Mouse (Mus musculus) layer of hippocampus, adult 9-11 months (tissue): ENCODE data around the gene Rsl24d1.
"Not testable (repeated sequence)": the region's sequence is repeated elsewhere in the genome, so short reads cannot be mapped to it uniquely, and the experiment has no call there.

Experiments
- DNase-seq: peaks from one replicate; pipeline ENCODE4 v3.0.0; 2022

Rsl24d1 gene

DNA sequence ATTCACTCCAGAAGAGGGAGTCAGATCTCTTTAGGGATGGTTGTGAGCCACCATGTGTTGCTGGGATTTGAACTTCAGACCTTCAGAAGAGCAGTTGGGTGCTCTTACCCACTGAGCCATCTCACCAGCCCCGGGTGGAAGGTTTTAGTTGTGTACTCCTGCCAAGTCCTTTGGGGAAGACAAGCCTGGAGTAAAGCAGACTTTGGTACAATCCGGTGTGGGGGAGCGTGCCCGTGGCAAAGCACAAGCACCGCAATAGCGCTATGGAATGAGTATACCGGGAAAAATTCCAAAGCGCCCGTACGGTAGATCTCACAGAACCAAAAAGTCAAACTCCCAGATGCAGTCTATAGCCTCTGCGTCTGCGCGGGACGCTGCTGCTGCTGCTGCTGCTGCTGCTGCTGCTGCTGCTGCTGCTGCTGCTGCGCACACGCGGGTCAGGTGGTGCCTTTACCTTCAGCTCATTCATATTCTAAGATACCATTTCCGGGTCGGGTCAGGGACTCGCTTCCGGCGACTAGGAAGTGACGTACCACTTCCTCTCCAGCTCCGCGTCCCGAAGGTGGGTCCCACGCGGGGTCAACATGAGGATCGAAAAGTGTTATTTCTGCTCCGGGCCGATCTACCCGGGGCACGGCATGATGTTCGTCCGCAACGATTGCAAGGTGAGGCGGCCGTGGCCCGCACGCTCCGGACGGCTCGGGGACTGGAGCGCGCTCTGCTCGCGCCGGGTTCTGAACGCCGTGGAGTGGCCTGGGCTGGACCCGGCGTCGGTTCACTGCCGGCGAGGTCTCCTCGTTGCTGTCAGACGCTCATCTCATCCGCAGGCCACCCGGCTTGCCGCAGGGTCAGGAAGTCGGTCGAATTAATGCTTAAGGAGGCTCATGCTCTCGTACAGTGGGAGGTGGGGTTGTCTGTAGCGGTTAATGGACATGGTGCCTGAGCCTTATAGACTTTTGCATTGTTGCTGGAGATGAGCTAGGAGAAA is at the start of gene Rsl24d1:
TSS of gene Rsl24d1 (plus strand) at position 508 of the 988 bp plus-strand sequence.
- peak; percentile 95 for DNase-seq

DNA sequence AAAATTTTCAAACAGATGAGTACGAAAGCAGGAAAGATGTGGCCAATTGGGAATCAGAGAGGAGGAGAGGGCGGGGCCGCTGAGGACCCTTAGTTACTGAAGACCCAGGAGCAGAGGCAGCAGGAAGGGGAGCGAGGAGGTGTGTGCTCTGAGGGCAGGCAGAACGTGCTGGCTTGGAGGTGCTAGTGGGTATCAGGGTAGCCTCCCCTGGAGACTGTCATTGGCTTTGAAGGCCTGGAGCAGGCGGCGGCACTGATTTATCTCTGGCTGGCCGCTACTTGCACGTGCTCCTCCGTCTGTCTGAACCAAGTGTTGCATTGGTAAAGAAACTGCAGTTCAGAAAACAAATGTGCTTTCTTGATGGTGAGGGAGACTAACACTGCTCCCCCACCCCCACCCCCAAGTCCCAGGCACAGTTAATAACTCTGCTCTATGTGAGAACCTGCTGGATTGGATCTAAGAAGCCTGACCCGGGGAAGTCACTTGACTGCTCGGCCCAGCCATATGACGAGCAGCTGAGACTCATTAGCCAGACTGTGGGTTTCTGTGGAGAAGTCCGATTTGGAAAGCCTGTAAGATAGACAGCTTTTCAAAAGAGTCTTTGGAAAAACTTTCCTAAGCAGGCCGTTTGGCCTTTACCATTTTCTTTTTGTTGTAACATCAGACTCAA is 49.5 kb upstream of the Rsl24d1 start:
- no peak for DNase-seq

GRCm38 (mm10) chr9:73067086-73067485 is 46.1 kb upstream of the Rsl24d1 start:
- DNase-seq, result no peak

DNA sequence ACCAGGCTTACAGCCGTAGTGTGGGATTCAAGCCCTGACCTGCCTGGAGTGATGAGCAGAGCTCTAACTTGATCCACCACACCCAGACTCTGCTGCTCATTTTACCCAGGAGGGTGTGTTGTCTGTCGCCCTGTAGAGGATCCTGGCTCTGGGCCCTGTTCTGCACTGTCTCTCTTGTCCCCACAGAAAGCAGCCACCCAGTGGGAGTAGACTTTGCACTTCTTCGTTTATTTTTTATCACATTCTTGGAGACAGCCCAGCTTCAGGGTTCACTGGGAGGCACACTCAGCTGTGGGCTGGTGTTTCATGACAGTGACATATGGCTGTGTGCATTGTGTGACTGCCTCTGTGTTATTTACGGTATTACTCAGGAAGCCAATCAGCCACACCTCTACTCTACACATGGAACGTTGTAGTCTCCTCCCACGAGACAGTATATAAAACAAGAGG is 45.0 kb upstream of the Rsl24d1 start:
- DNase-seq, result peak; percentile 56

- no peak for DNase-seq
These were observed 44.5 kb upstream of the Rsl24d1 start for GRCm38 (mm10) chr9:73068688-73069087.

DNA sequence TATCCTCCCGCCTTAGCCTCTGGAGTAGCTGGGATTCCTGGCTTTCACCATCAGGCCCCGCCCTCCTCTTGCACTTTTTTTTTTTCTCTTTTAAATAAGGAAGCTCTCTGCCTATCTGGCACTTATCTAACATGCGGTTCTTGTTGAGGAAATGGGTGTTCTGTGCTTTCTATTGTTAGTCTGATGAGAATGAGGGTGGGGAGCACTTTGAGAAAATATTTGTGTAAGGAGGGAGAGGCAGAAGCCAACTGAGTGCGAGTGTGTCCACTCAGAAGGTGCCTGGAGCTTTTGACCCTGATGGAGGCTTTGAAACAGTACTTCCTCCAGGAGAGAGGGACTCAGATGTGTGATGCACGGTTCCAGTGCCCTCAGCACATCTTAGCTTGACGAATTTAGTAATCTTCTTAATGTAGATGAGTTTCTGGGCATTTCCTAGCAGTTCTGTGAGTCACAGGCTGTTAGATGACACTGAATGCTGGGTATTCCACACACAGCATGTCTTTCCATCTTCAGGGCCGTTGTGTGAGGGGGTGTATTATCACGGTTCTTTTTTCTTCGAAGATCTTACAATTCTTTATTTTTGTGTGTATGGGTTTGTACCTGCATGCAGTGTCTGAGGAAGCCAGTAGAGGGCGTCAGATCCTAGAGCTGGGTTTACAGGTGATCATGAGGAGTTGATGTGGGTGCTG is 42.1 kb upstream of the Rsl24d1 start:
- DNase-seq, result no peak

DNA sequence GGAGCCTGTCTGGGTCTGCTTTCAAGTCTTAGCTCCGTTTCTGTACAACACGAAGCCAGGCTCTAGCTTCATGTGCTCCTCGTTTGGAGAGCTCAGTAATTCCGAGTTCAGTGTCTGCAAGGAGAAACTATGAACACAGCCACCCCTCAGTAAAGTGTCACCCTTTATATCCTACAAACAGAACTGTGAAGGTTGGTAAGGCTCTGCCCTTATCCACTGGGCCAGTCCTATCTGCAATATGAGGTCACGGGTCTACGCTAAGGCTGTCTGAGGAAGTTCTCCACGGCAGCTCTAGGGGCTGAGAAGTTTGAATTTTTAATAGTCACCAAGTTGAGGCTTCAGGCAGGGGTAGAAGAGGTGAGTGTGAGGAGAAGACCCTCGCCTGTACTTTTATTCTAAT is 40.8 kb upstream of the Rsl24d1 start:
- DNase-seq, result no peak

DNA sequence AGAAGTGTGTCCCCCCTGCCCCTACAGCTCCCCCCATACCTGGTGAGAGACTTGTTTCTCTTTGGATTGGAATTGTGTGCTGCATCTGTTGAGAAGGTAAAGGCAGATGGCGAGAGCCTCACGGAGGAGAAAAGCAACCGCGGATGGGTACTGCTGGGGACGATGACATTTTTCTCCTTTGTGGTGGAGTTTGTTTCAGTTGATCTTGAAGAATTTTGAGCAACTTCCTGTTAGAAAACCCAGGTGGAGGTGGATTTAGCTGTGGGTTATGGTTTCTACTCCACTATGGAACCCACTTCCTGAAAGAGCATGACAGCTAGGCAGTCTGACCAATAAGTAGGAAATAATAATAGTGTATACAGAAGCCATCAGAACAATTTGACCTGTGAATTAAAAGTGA is 40.1 kb upstream of the Rsl24d1 start:
- no peak for DNase-seq

DNA sequence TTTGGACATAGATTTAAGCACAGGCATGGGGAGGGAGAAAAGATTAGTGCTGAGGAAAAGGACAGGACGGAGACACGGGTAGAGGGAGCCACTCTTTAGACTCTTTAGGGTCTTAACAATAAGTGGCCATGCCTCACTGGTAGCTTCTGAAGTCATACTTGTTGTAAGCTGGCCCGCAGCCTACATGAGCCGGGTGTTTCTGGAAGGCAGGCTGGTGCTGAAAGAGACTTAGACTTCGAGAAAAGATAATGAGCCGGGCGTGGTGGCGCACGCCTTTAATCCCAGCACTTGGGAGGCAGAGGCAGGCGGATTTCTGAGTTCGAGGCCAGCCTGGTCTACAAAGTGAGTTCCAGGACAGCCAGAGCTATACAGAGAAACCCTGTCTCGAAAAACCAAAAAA is 33.9 kb upstream of the Rsl24d1 start:
- DNase-seq, result not testable (repeated sequence)

- no peak for DNase-seq
These were observed 33.4 kb upstream of the Rsl24d1 start for GRCm38 (mm10) chr9:73079801-73080325.

DNA sequence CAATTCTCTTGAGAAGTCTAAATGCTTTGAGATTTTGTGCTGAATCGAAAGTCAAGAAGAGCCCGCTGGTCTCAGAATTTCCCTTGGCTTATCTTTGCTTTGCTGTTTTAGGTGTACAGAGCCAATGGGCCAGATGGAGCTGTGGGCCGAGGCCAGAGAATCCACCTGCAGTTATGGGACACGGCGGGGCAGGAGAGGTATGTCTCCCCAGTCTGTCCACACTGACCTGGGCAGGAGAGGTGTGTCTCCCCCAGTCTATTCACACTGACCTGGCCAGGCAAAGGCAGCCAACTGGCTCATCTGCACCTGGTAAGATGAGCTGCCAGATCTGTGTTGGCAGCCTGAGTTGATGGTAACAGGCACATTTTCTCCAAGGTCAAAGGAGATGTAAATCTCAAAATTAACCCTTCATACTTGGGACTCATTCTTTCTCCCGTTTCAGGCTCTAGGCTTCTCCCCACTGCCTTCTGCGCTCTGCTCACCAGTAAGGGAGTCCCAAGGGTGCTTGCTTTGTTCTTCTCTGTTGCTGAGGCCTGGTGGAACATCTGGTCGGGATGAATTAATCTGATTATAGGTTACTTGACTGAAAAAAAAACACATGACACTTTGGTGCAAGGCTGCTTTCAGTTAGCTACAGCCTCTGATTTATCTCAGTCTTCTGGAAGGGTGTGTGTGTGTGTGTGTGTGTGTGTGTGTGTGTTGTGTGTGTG is 30.8 kb upstream of the Rsl24d1 start:
- DNase-seq, result no peak

GRCm38 (mm10) chr9:73083956-73084355 is 29.3 kb upstream of the Rsl24d1 start:
- DNase-seq, result no peak

DNA sequence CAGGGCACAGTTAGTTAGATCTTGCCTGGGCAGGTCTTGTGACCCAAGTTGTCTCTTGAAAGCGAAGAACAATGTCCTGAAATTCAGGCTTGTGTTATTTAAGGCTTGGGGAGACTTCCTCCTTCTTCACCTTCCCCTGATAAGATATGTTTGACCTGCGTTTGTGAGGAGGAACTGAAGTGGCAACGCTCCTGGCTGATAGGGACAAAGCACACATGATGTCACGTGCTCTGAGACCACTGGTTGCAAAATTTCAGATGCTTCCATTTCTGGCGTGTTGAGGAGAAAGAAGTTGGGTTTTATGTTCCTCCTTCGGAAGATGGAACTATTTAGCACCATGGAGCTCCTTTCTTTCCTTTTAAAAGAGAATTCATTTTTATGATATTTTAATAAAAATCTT is 27.4 kb upstream of the Rsl24d1 start:
- DNase-seq, result peak; percentile 45

- DNase-seq, result no peak
These were observed 26.1 kb upstream of the Rsl24d1 start for GRCm38 (mm10) chr9:73087121-73087520.

DNA sequence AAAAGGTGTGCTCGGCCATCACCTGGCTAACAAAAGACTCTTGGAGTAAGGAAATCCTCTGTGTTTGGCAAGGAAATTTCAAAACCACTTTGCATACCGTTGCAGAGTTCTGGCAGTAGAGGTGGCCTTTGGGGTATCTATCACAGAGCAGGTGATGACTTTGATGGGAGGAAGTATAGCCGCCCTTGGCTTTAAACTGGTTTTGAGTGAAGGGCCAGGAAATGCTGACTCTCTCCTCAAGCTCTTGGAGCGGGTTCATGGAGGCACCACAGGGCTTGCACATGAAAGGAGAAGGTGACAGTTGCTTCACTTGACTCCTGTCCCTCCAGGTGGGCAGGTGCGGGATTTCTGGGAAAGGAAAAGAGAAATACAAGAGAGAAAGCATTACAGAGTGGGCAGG is 25.6 kb upstream of the Rsl24d1 start:
- no peak for DNase-seq

GRCm38 (mm10) chr9:73089222-73089920 is 23.9 kb upstream of the Rsl24d1 start:
- DNase-seq, result peak; percentile 84

GRCm38 (mm10) chr9:73090121-73090520 is 23.1 kb upstream of the Rsl24d1 start:
- DNase-seq, result no peak

DNA sequence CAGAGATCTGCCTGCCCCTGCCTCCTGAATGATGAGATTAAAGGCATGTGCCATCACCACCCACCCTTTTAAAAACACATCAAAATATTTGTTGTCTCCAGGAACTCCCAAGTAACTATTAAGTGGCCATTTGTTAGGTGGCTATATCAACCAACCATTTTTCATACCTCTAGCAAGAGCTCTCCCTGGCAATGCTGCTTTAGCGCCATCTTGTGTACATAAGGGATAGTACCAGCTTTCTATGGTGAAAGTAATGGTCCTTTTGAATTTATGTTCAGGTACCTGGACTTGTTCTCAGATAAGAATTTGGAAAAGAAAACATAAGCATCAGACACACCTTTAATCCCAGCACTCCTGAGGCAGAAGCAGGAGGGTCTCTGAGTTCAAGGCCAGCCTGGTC is 21.5 kb upstream of the Rsl24d1 start:
- peak; percentile 39 for DNase-seq

DNA sequence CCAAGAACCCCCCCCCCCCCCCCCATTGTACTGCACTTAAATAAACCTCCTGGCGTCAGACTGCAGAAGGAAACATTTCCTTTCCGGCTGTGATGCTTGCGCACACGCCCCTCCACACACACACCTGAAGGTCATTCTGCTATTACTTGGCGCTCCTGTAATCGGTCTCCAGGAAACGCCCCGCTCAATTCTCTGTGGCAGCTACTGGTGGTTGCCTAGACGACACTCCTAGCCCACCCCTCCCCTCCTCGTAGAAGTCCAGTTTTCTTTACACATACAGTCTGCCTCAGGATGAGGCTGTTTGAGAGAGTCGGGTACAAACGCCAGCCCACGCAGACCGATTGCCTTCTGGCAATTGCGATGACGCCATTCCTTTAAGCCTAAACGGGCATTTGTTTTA is 18.6 kb upstream of the Rsl24d1 start:
- DNase-seq, result peak; percentile 48

GRCm38 (mm10) chr9:73097898-73098297 is 15.3 kb upstream of the Rsl24d1 start:
- DNase-seq, result no peak

DNA sequence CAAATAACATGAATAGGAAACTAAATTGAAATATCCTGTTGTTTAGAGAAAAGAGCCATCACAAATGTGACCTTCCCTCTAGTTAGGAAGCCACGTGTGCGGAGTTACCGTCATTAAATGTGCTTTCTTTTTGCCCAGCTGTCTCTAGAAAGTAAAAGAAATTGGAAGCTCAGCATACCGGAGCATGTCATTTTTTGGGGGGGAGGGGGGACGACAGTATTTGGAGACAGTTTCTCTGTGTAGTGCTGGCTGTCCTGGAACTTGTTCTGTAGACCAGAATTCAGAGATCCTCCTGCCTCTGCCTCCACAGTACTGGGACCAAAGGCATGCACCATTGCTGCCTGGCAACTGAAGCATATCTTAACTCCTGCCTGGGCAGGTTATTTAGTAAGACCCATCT is 11.7 kb upstream of the Rsl24d1 start, which contains the start of gene Khdc3:
TSS of gene Khdc3 (plus strand) at position 301 of the 400 bp plus-strand sequence.
- no peak for DNase-seq

GRCm38 (mm10) chr9:73102181-73102580 is 11.0 kb upstream of the Rsl24d1 start, which contains the start of gene Gm20509:
TSS of gene Gm20509 (plus strand) at chr9:73102470.
- no peak for DNase-seq
